Mouse (Mus musculus) embryo, embryonic 11.5 days (tissue): Measurements from ENCODE around the gene S100a1.

ENCODE experiments used
- DNase-seq: peaks from one replicate; pipeline ENCODE4 v3.0.0-alpha.2; 2012; ENCODE audit warnings: low read depth, low spot score

Gene S100a1

DNA sequence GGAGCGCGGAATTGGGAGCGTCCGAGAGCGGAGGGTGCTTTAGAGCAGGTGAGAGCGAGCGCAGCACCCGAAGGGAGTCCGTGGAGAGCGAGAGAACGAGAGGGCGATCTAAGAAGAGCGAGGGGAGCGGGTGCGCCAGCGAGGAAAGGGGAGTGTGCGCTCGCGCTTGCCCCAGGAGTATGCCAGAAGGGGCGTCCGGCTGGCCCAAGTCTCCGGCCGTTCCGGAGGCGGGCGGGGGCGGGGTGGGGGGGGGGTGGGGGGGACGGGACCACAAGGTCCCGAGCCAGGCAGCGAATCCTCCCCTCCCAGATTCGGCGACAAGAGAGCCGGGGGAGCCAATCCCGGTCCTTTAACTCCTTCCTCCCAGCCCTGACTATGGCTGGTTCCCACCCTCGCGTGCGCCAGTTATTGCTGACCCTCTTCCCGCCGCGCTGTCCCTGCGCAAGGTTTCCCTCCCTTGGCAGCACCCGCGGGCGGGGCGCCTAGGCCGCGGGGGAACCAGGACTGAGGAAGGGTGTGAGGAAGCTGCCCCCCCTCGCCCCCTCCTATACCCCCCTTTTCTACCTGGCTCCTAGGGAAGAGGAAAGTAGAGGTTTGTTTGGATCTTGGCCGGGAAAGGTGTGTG, 48.4 kb downstream of the S100a1 start, which contains the start of gene Npr1:
TSS of gene Npr1 (minus strand) at position 181 of the 625 bp plus-strand sequence.
- no peak for DNase-seq

DNA sequence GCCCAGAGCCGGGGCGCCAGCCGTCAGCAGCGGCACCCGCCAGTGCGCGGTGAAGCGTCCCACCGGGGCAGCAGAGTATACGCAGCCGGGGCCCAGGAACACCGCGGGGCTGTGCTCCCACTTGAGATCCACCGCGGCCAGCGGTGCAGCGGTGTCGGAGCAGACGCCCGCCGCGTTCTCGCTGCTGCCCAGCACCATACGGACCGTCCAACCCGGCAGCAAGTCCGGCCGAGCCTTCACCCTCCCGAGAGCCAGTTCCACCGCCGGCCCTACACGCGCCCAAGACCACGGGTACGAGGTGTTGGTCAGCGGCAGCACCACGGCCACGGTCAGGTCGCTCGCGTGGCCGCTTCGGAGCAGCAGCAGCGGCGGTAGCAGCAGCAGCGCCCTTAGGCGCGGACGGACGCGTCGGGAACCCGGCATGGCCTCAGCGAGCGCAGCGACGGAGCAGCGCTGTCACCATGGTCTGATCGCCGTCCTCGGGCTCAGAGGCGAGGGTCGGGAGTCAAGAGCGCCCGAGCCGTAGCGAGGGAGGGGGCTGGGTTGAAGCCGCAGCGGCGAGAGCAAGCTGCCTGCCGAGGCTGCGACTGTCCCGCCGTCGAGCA, 49.0 kb downstream of the S100a1 start:
- DNase-seq = no peak

DNA sequence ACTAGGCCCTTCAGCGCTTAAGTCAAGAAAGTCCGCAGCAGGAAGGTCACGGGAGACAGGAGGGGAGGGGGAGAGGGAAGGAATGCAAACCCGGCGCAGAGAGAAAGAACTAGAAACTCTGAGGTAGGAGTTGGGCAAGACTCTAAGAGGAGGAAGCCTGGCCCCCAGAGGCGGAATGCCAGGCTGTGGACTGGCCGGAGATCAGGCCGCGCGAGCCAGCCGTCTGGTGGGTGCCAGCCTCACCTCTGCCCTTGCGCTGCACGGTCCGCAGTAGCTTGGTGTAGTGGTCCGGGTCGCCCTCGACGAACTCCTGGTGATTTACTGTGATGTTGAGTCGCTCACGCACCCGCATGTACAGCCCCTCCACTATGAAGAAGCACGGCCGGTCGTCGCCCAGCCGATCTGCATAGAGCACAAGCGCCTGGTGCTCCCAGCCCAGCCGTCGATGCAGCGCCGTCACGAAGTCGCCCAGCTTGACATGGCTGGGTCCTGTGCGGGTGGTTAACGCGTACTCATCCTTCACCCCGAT, 49.6 kb downstream of the S100a1 start:
- no peak for DNase-seq

DNA sequence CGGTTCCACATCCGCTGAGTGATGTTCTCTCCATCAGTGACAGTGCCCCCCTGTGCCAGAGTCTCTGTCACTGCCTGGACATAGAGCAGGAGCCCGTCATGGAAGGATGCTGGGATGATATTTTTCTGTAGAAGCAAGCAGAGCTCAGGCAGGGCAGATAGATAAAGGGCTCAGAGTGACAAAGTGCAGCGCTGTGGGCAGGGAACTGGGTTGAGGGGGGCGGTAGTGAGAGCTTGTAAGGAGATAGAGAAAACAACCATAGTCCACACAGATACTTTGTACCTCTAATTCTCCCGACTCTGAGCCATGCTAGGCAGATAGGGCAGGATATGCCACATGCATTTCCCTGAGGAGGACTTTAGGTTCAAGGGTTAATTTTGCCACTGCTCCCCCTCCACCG, 51.6 kb downstream of the S100a1 start:
- DNase-seq = no peak

DNA sequence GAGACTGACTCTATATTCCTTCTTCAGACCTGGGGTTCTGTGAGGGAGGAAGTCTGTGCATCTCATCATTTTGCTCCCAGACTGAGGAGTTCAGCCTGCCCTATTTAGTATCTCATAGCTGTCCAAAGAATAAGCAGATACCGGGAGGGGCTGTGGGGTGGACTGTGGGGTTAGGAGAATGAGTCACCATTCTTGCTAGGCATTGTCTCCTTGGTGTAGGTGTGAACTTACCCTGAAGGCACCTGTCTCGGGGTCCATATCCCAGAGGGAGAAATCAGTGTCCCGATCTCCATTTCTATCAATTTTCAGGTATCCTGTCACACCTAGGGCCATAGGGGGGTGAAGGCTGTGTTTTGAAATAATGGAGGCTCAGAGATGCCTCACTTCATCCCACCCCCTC, 52.3 kb downstream of the S100a1 start:
- no peak for DNase-seq
